Mouse (Mus musculus) 416B (cell line): ENCODE data around the gene Sars.

Source experiments
- DNase-seq: peaks from one replicate; pipeline ENCODE4 v3.0.0; 2011; ENCODE audit warnings: low read depth

The Sars gene

GRCm38 (mm10) chr3:108392299-108392698, 52.7 kb downstream of the Sars start:
- DNase-seq, result no peak

DNA sequence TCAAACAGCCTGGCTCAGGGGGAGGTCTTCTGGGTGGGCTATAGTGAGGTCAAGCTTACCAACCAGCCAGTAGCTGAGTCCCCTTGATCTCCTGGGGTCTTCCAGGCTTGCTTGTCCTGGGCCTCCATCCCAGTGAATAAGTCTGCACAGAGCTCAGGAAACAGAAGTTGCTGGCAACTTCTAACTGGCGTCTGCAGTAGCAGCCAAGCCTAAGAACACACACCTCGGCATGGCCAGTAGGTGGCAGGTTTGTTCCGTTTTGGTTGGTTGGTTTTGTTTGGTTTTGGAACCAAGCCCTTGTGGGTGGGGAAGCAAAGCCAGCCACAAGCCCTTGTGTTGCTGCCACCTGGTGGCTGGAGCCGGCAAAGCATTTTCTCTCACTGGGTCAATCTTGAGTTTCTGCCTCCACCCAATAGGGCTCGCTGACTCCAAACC, 55.9 kb downstream of the Sars start:
- peak; percentile 99 for DNase-seq

DNA sequence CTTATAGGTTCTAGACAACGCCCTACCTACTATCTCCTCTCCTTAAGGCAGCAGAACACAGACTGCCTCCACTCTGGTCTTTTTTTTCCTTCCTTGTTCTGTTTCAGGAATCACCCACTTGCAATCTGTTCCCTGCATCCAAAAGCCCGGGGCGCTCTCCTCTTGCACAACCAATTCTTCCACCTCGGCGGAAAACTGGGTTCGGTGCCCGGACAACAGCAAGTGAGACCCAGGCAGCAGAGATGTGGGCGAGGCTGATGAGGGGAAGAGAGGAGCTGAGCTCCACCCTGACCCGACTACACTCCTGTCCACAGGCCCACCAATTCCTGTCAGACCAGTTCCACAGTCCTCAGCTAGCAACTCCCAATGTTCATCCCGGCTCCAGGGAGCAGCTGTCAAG, 58.8 kb downstream of the Sars start:
- no peak for DNase-seq

DNA sequence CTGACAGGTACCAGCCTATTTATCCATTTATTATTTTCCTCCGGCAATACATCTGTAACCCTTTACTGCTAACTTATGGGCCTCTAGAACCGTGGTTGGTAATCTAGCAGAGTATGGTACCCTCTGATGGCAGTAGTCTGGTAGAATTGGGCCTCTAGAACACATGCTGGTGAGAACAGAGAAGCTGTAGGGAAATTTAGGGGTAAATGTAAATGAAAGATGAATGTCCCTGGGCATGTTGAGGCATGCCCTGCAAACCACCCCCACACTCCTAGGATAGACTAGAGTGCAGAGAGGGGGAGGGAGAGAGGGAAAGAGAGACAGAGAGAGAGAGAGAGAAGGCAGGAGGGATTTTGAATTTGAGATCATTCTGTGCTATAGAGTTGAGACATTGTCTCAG, 60.6 kb downstream of the Sars start:
- peak; percentile 45 for DNase-seq

- peak; percentile 87 for DNase-seq
Measured at GRCm38 (mm10) chr3:108383485-108384354, 61.3 kb downstream of the Sars start, which contains the start of gene Psrc1. Psrc1 (plus strand) TSS chr3:108383839.

GRCm38 (mm10) chr3:108381945-108382875, 62.8 kb downstream of the Sars start:
- peak; percentile 71 for DNase-seq

DNA sequence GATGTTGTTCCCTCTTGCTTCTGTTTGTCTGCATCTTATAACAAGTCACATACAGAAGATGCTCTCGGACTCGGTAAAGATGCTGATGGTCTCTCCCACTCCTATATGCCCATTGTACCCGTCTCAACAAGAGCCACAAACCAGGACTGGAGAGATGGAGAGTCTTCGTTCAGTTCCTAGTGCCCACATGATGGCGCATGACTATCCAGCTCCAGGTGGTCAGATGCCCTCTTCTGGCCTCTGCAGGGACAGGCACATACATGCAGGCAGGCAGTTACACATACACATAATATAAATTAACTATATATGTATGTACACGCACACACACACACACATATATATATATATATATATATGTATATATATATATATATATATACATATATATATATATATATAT, 64.3 kb downstream of the Sars start:
- DNase-seq, result peak; percentile 84

DNA sequence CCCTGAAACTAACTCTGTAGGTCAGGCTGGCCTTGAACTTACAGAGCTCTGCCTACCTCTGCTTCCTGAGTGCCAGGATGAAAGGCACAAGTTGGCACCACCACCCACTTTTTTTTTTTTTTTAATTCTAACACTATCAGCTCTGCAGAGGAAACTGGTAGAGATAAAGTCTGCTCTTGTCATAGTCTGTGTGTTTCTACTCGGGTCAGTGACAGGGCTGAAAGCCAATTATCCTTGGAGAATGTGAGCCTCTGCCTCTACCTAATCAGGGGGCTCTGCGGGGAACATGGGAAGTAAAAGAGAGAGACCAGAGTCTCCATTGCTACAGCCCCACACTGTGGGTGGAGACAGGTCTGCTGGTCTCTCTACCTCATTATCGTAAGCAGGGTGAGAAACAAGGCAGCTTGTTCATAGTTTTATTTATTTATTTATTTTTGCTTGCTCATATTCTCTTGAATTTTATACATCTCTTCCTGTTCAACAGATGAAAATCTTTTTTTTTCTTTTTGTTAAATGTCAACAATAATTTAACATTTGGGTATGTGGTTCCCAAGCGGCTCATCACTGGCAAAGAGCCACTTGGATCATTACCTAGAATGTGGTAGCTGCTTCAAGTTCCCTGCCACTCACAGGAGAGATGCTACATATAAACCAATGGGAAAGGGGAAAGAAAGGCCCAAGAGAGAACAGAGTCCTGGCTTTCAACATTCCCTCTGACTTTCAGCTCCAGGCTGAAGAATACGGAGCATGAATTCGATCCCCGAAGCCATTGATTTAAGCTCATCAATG, 65.9 kb downstream of the Sars start:
- peak; percentile 27 for DNase-seq
